Mouse (Mus musculus): ENCODE results near the gene Klhl11. TPM values are rescaled to one million over a fixed set of nuclear protein-coding genes. Genes with fewer than 3 reads are reported as not detected.

Klhl11 gene
- total and polyA plus RNA-seq, 3 experiments: 11.5 to 34.7 TPM; not detected in 1

GRCm38 (mm10) chr11:100430052-100430451 is 42.5 kb downstream of the Klhl11 start:
- H3K27ac ChIP-seq (ENCODE audit: control insufficient read depth, low read depth, low read length): no peak overlapping the region
- no peaks in the 10 kb centered on the region for H3K9me3 ChIP-seq (replicated peaks; ENCODE audit: insufficient read depth, low read length)
- no peaks in the 10 kb centered on the region for H3K79me2 ChIP-seq (ENCODE audit: control insufficient read depth, insufficient read depth, low read length, poor library complexity)
- TF ChIP-seq ZKSCAN1 (IDR thresholded peaks at IDR 0.05; ENCODE audit: low read depth, low read length): no peak
- TF ChIP-seq GABPA (IDR thresholded peaks at IDR 0.05; ENCODE audit: low read depth, low read length): no peak
- no peak for TF ChIP-seq CHD2 (IDR thresholded peaks at IDR 0.05; ENCODE audit: low read length)
- TF ChIP-seq NRF1 (IDR thresholded peaks at IDR 0.05; ENCODE audit: insufficient read depth, low read depth, low read length, poor library complexity, severe bottlenecking): no peak
- no peak for TF ChIP-seq USF2 (IDR thresholded peaks at IDR 0.05; ENCODE audit: borderline replicate concordance in 1 of 2, insufficient read depth in 1 of 2, low read depth in 1 of 2, low read length in 2 of 2)
- no peak for TF ChIP-seq SIN3A (IDR thresholded peaks at IDR 0.05; ENCODE audit: low read length)
- no peak for TF ChIP-seq POLR2AphosphoS2 (IDR thresholded peaks at IDR 0.05; ENCODE audit: low read length)
- no peak for TF ChIP-seq ZNF384 (IDR thresholded peaks at IDR 0.05; ENCODE audit: low read depth, low read length)
- TF ChIP-seq POLR2A (IDR thresholded peaks at IDR 0.05; ENCODE audit: control insufficient read depth in 1 of 2, insufficient read depth in 1 of 2, low read depth in 1 of 2, low read length in 2 of 2, poor library complexity in 1 of 2): no peak
- TF ChIP-seq NELFE (IDR thresholded peaks at IDR 0.05; ENCODE audit: low read depth, low read length): no peak
- no peak for TF ChIP-seq EP300 (IDR thresholded peaks at IDR 0.05; ENCODE audit: low read depth in 1 of 2, low read length in 2 of 2)
- no peak for TF ChIP-seq RAD21 (IDR thresholded peaks at IDR 0.05; ENCODE audit: low read depth, low read length)
- no peak for TF ChIP-seq ELF1 (IDR thresholded peaks at IDR 0.05; ENCODE audit: low read depth, low read length)
- TF ChIP-seq ZC3H11A (IDR thresholded peaks at IDR 0.05; ENCODE audit: low read depth, low read length): no peak
- no peak overlapping the region for H3K9ac ChIP-seq (ENCODE audit: control insufficient read depth, low read depth, low read length, poor library complexity, severe bottlenecking)
- peaks cover 0 to 4% of the 10 kb centered on the region in 2 experiments; a peak in 2 of 4 replicates for H3K36me3 ChIP-seq (ENCODE audit: control insufficient read depth in 1 of 2, insufficient read depth in 2 of 2, low read length in 2 of 2)
- no peak overlapping the region for H3K4me3 ChIP-seq (ENCODE audit: control insufficient read depth in 1 of 2, insufficient read depth in 1 of 2, low read depth in 2 of 2, low read length in 2 of 2)
- H3K27me3 ChIP-seq (ENCODE audit: control insufficient read depth in 1 of 2, insufficient read depth in 2 of 2, low read length in 2 of 2): no peaks in the 10 kb centered on the region
- DNase-seq (ENCODE audit: low read depth, low spot score): no peak
- H3K4me1 ChIP-seq (ENCODE audit: control insufficient read depth in 1 of 2, insufficient read depth in 2 of 2, low read length in 2 of 2): peaks cover 2 to 8% of the 10 kb centered on the region in 2 experiments

GRCm38 (mm10) chr11:100428612-100429199 is 43.8 kb downstream of the Klhl11 start:
- H3K9me3 ChIP-seq (replicated peaks; ENCODE audit: insufficient read depth, low read length): no peaks in the 10 kb centered on the region
- TF ChIP-seq GATA1 (IDR thresholded peaks at IDR 0.05; ENCODE audit: low read depth, low read length) (no peak), SMC3 (IDR thresholded peaks at IDR 0.05; ENCODE audit: low read depth, low read length) (no peak), GABPA (IDR thresholded peaks at IDR 0.05; ENCODE audit: low read depth, low read length) (no peak), NELFE (IDR thresholded peaks at IDR 0.05; ENCODE audit: low read depth, low read length) (no peak), USF1 (IDR thresholded peaks at IDR 0.05; ENCODE audit: low read depth, low read length) (no peak), EP300 (IDR thresholded peaks at IDR 0.05; ENCODE audit: low read depth in 1 of 2, low read length in 2 of 2) (no peak), RAD21 (IDR thresholded peaks at IDR 0.05; ENCODE audit: low read depth, low read length) (no peak), MAFK (IDR thresholded peaks at IDR 0.05; ENCODE audit: borderline replicate concordance, low read depth, low read length) (no peak)
- H3K27me3 ChIP-seq (ENCODE audit: control insufficient read depth in 1 of 2, insufficient read depth in 2 of 2, low read length in 2 of 2): no peaks in the 10 kb centered on the region
- no peak overlapping the region for H3K4me3 ChIP-seq (ENCODE audit: control insufficient read depth in 1 of 2, insufficient read depth in 1 of 2, low read depth in 2 of 2, low read length in 2 of 2)
- H3K27ac ChIP-seq (ENCODE audit: control insufficient read depth, low read depth, low read length): no peak overlapping the region
- H3K36me3 ChIP-seq (ENCODE audit: control insufficient read depth in 1 of 2, insufficient read depth in 2 of 2, low read length in 2 of 2): peaks cover 0 to 4% of the 10 kb centered on the region in 2 experiments; a peak in 2 of 4 replicates
- DNase-seq (ENCODE audit: low read depth, low spot score): no peak
- no peak overlapping the region for H3K9ac ChIP-seq (ENCODE audit: control insufficient read depth, low read depth, low read length, poor library complexity, severe bottlenecking)
- H3K4me1 ChIP-seq (ENCODE audit: control insufficient read depth in 1 of 2, insufficient read depth in 2 of 2, low read length in 2 of 2): peaks cover 2 to 8% of the 10 kb centered on the region in 2 experiments
- H3K79me2 ChIP-seq (ENCODE audit: control insufficient read depth, insufficient read depth, low read length, poor library complexity): no peaks in the 10 kb centered on the region
